Mouse (Mus musculus) 3T3-L1 (cell line): ENCODE data around the gene Trmt13.

Experiments used
- DNase-seq: peaks from one replicate; pipeline ENCODE4 v3.0.0-alpha.2; 2015; ENCODE audit warnings: low read depth, low spot score

The Trmt13 gene

GRCm38 (mm10) chr3:116547430-116547829 is 67.0 kb downstream of the Trmt13 start:
- DNase-seq, result no peak

GRCm38 (mm10) chr3:116542532-116542931 is 71.9 kb downstream of the Trmt13 start:
- no peak for DNase-seq

- DNase-seq, result no peak
These were observed 72.3 kb downstream of the Trmt13 start for GRCm38 (mm10) chr3:116542070-116542469.

GRCm38 (mm10) chr3:116537200-116537573 is 77.2 kb downstream of the Trmt13 start:
- DNase-seq, result no peak

GRCm38 (mm10) chr3:116536428-116537199 is 77.8 kb downstream of the Trmt13 start:
- DNase-seq, result no peak
